ENCODE assay signal across 8 mouse cellular contexts in the genomic region with DNA sequence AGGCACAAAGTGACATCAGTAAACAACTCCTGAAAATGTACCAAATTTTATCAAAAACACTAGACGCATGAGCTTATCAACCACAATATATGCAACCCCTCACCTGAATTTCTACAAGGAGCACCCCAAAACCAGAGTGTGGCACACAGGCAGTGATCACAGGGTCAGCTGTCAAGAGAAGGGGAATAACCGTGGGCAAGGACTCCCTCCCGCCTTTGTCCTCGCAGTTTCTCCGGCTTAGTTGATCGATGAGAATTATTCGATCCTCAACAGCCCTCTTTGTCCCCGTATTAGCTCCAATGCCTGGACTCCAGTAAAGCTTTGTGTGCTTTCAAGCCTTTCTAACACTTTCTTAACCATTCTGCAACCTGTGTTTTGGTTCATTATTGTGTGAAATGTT. TPM values are rescaled to one million over a fixed set of nuclear protein-coding genes. Genes with fewer than 3 reads are reported as not detected.
A peak's percentile ranks its signal among the peaks of the same experiment; 100 is the strongest.
DNase-seq lines count a peak whose midpoint lies in the region; ATAC-seq and TF ChIP-seq lines count a peak whose summit lies in the region.

No protein-coding gene starts in this region.

- WGBS in kidney, postnatal 0 days = 8% methylated on average over 8 of the region's 8 CpGs
- WGBS in embryonic facial prominence, embryonic 13.5 days = 7% methylated on average over 8 of the region's 8 CpGs
- WGBS in intestine, embryonic 15.5 days = 5% methylated on average over 8 of the region's 8 CpGs
- WGBS in neural tube, embryonic 14.5 days = 3% methylated on average over 8 of the region's 8 CpGs

- TF ChIP-seq CTCF in kidney, postnatal 0 days (IDR thresholded peaks at IDR 0.05; ENCODE audit: low read depth) = no peak

- peak overlapping the region; percentile 50 for H3K4me2 ChIP-seq in kidney, postnatal 0 days (ENCODE audit: low read length)
- peak overlapping the region; percentile 75 for H3K4me2 ChIP-seq in embryonic facial prominence, embryonic 13.5 days
- peak overlapping the region; percentile 58 for H3K4me2 ChIP-seq in intestine, embryonic 15.5 days (replicated peaks)
- peak overlapping the region; percentile 58 for H3K4me2 ChIP-seq in neural tube, embryonic 14.5 days (ENCODE audit: low read depth, low read length)

- H3K27me3 ChIP-seq in kidney, postnatal 0 days (ENCODE audit: insufficient read depth, low read length) = no peaks in the 10 kb centered on the region
- H3K27me3 ChIP-seq in embryonic facial prominence, embryonic 13.5 days = no peaks in the 10 kb centered on the region
- H3K27me3 ChIP-seq in intestine, embryonic 15.5 days (replicated peaks) = no peaks in the 10 kb centered on the region
- H3K27me3 ChIP-seq in neural tube, embryonic 14.5 days (ENCODE audit: control insufficient read depth, insufficient read depth, low read length) = no peaks in the 10 kb centered on the region

- DNase-seq in kidney, postnatal 0 days (ENCODE audit: low spot score) = no peak
- no peak for DNase-seq in kidney, postnatal 4 days
- DNase-seq in urinary bladder, postnatal 25 days (ENCODE audit: low spot score) = no peak

- H3K9me3 ChIP-seq in kidney, postnatal 0 days (replicated peaks; ENCODE audit: low read length) = no peaks in the 10 kb centered on the region
- no peaks in the 10 kb centered on the region for H3K9me3 ChIP-seq in embryonic facial prominence, embryonic 13.5 days
- H3K9me3 ChIP-seq in intestine, embryonic 15.5 days = no peaks in the 10 kb centered on the region
- no peaks in the 10 kb centered on the region for H3K9me3 ChIP-seq in neural tube, embryonic 14.5 days (ENCODE audit: control insufficient read depth, low read length)

- no peak for ATAC-seq in kidney, postnatal 0 days (replicated peaks; ENCODE audit: low FRiP score, low read depth)
- no peak for ATAC-seq in embryonic facial prominence, embryonic 13.5 days (ENCODE audit: insufficient number of reproducible peaks, insufficient read depth, low FRiP score, low TSS enrichment, low read depth)
- no peak for ATAC-seq in intestine, embryonic 15.5 days
- peak; percentile 28; the same call in 1 of the 2 replicates for ATAC-seq in neural tube, embryonic 14.5 days (ENCODE audit: low read depth)
- ATAC-seq in megakaryocyte-erythroid progenitor cell, adult 5-6 weeks (replicated peaks; ENCODE audit: low FRiP score, low TSS enrichment, poor library complexity, severe bottlenecking) = no peak
- ATAC-seq in monocyte, adult 5-6 weeks (replicated peaks; ENCODE audit: insufficient number of reproducible peaks, low FRiP score, low TSS enrichment, poor library complexity, severe bottlenecking) = no peak

- peak overlapping the region; percentile 31; the same call in 1 of the 2 replicates for H3K9ac ChIP-seq in kidney, postnatal 0 days (ENCODE audit: low read depth, low read length)
- peak overlapping the region; percentile 75 for H3K9ac ChIP-seq in embryonic facial prominence, embryonic 13.5 days
- H3K9ac ChIP-seq in intestine, embryonic 15.5 days = peak overlapping the region; percentile 28
- H3K9ac ChIP-seq in neural tube, embryonic 14.5 days (replicated peaks; ENCODE audit: low read depth, low read length) = peak overlapping the region; percentile 74

- no peak overlapping the region for H3K27ac ChIP-seq in kidney, postnatal 0 days
- H3K27ac ChIP-seq in embryonic facial prominence, embryonic 13.5 days = peak overlapping the region; percentile 69; the same call in 1 of the 2 replicates
- H3K27ac ChIP-seq in intestine, embryonic 15.5 days = no peak overlapping the region
- H3K27ac ChIP-seq in neural tube, embryonic 14.5 days (ENCODE audit: low read depth, low read length) = peak overlapping the region; percentile 89

- H3K4me3 ChIP-seq in kidney, postnatal 0 days (replicated peaks; ENCODE audit: low read depth, low read length) = peak overlapping the region; percentile 32; the same call in 1 of the 2 replicates
- H3K4me3 ChIP-seq in embryonic facial prominence, embryonic 13.5 days = peak overlapping the region; percentile 59
- peak overlapping the region; percentile 45 for H3K4me3 ChIP-seq in intestine, embryonic 15.5 days (replicated peaks)
- H3K4me3 ChIP-seq in neural tube, embryonic 14.5 days (ENCODE audit: low read depth, low read length) = peak overlapping the region; percentile 61

- H3K36me3 ChIP-seq in kidney, postnatal 0 days (ENCODE audit: insufficient read depth, low read length) = no peaks in the 10 kb centered on the region
- no peaks in the 10 kb centered on the region for H3K36me3 ChIP-seq in embryonic facial prominence, embryonic 13.5 days
- no peaks in the 10 kb centered on the region for H3K36me3 ChIP-seq in intestine, embryonic 15.5 days
- no peaks in the 10 kb centered on the region for H3K36me3 ChIP-seq in neural tube, embryonic 14.5 days (ENCODE audit: control insufficient read depth, insufficient read depth, low read length)

- H3K4me1 ChIP-seq in kidney, postnatal 0 days (replicated peaks; ENCODE audit: insufficient read depth, low read length) = no peaks in the 10 kb centered on the region
- peaks cover 6% of the 10 kb centered on the region for H3K4me1 ChIP-seq in embryonic facial prominence, embryonic 13.5 days
- H3K4me1 ChIP-seq in intestine, embryonic 15.5 days (replicated peaks) = no peaks in the 10 kb centered on the region
- peaks cover 16% of the 10 kb centered on the region; the same call in 1 of the 2 replicates for H3K4me1 ChIP-seq in neural tube, embryonic 14.5 days (ENCODE audit: control insufficient read depth, insufficient read depth, low read length)

RNA-seq across cellular contexts. Expression of a gene that starts 0.8 kb away (rescaled TPM):
- 0.64 and 0.99 TPM in 2 replicates for polyA plus RNA-seq in kidney, postnatal 0 days (2015; fragmentation: Nextera tagmentation; extraction: Ambion mirVana)
- 6.8 and 9.4 TPM in 2 replicates for polyA plus RNA-seq in embryonic facial prominence, embryonic 13.5 days (2015; fragmentation: Nextera tagmentation; extraction: Ambion mirVana)
- polyA plus RNA-seq in intestine, embryonic 15.5 days (2015; fragmentation: Nextera tagmentation; extraction: Ambion mirVana) = 3.4 and 4.1 TPM in 2 replicates
- 58.4 and 60.6 TPM in 2 replicates for polyA plus RNA-seq in neural tube, embryonic 14.5 days (2014; fragmentation: Nextera tagmentation; extraction: Ambion mirVana)
- not detected in 2 replicates for total RNA-seq in megakaryocyte-erythroid progenitor cell, adult 5-6 weeks (2014; fragmentation: Nextera tagmentation)
- total RNA-seq in megakaryocyte-erythroid progenitor cell, adult 5-6 weeks (2017) = 0.11 TPM in 1 of 2 replicates, not detected in the other
- total RNA-seq in monocyte, adult 5-6 weeks (2017) = 0.19 TPM in 1 of 3 replicates, not detected in the others

RNA-seq across cellular contexts. Expression of a gene that starts 20.8 kb away (rescaled TPM):
- polyA plus RNA-seq in kidney, postnatal 0 days (2015; fragmentation: Nextera tagmentation; extraction: Ambion mirVana) = 31.3 and 33.4 TPM in 2 replicates
- polyA plus RNA-seq in embryonic facial prominence, embryonic 13.5 days (2015; fragmentation: Nextera tagmentation; extraction: Ambion mirVana) = 37.2 and 41.1 TPM in 2 replicates
- polyA plus RNA-seq in intestine, embryonic 15.5 days (2015; fragmentation: Nextera tagmentation; extraction: Ambion mirVana) = 26.7 and 28.9 TPM in 2 replicates
- polyA plus RNA-seq in neural tube, embryonic 14.5 days (2014; fragmentation: Nextera tagmentation; extraction: Ambion mirVana) = 80.4 and 82.9 TPM in 2 replicates
- total RNA-seq in megakaryocyte-erythroid progenitor cell, adult 5-6 weeks (2014; fragmentation: Nextera tagmentation) = 33.5 and 53.2 TPM in 2 replicates
- total RNA-seq in megakaryocyte-erythroid progenitor cell, adult 5-6 weeks (2017) = 18.9 and 29.5 TPM in 2 replicates
- 48.5 to 60.7 TPM (median 59.6 TPM) in 3 replicates for total RNA-seq in monocyte, adult 5-6 weeks (2017)

RNA-seq across cellular contexts. Expression of a gene that starts 21.1 kb away (rescaled TPM):
- 9.4 and 9.8 TPM in 2 replicates for polyA plus RNA-seq in kidney, postnatal 0 days (2015; fragmentation: Nextera tagmentation; extraction: Ambion mirVana)
- polyA plus RNA-seq in embryonic facial prominence, embryonic 13.5 days (2015; fragmentation: Nextera tagmentation; extraction: Ambion mirVana) = 20.2 TPM in 2 replicates
- 9.9 and 10.5 TPM in 2 replicates for polyA plus RNA-seq in intestine, embryonic 15.5 days (2015; fragmentation: Nextera tagmentation; extraction: Ambion mirVana)
- polyA plus RNA-seq in neural tube, embryonic 14.5 days (2014; fragmentation: Nextera tagmentation; extraction: Ambion mirVana) = 23.1 and 24.6 TPM in 2 replicates
- total RNA-seq in megakaryocyte-erythroid progenitor cell, adult 5-6 weeks (2014; fragmentation: Nextera tagmentation) = 3.6 and 4.4 TPM in 2 replicates
- 1.5 and 6.1 TPM in 2 replicates for total RNA-seq in megakaryocyte-erythroid progenitor cell, adult 5-6 weeks (2017)
- 4.2 to 8.3 TPM (median 6.1 TPM) in 3 replicates for total RNA-seq in monocyte, adult 5-6 weeks (2017)

Comparison
In these comparisons a context has a peak if more than half of its experiments do, and no peak if none do; other contexts are left out.
1. H3K27ac ChIP-seq: peak in embryonic facial prominence, embryonic 13.5 days (single experiment) and neural tube, embryonic 14.5 days (single experiment); none in kidney, postnatal 0 days (single experiment) and intestine, embryonic 15.5 days (single experiment).
2. Peak in every context shown above with its lines, with median percentiles within 50 percentile points of each other: H3K4me2 ChIP-seq, H3K4me3 ChIP-seq and H3K9ac ChIP-seq.